Mouse (Mus musculus) T-helper 1 cell (primary cell): ENCODE measurements around the gene Aldh18a1.
"Not testable (repeated sequence)": the region's sequence is repeated elsewhere in the genome, so short reads cannot be mapped to it uniquely, and the experiment has no call there.

Experiments
- in situ Hi-C: fragments of 300-600 bp; cut with MboI, MseI; formaldehyde crosslinking; loops from one replicate; pipeline ENCODE4 v1.15.1; 2025; ENCODE audit warnings: high pct_unique_total_duplicates

Gene Aldh18a1

GRCm38 (mm10) chr19:40587491-40588292 lies 571 bp downstream of the Aldh18a1 start:
- in situ Hi-C loops, result no loop called here

GRCm38 (mm10) chr19:40586908-40587307 lies 1.4 kb downstream of the Aldh18a1 start:
- in situ Hi-C loops, result no loop called here

DNA sequence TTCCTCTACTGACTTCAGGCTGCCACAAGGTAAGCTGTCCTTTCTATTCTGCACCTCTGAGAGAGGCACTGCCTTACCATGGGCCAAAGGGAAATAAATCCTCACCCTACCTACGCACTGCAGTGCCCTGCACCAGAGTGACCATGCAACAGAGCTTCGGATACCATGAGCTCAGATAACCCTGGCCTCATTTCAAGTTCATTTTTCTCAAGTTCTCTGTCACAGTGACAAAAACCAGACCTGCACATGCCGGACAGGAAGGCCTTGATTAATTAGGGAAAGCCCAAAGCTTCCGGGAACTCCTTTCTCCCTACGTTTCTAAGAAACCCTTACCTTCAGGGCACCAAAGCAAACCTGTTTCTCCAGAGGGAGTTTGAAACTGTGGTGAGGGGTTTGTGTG lies 6.6 kb downstream of the Aldh18a1 start:
- in situ Hi-C loops, result loop anchor here (5.0 kb wide), 1 partner anchor 1629 kb away; no protein-coding TSS in a partner anchor

GRCm38 (mm10) chr19:40580902-40581301 lies 7.4 kb downstream of the Aldh18a1 start:
- in situ Hi-C loops, result loop anchor here (5.0 kb wide), 1 partner anchor 1629 kb away; no protein-coding TSS in a partner anchor

- in situ Hi-C loops, result loop anchor here (5.0 kb wide), 1 partner anchor 1758 kb away; the partner anchor contains the start of gene Noc3l
Observed at GRCm38 (mm10) chr19:40575438-40575837, 12.8 kb downstream of the Aldh18a1 start.

DNA sequence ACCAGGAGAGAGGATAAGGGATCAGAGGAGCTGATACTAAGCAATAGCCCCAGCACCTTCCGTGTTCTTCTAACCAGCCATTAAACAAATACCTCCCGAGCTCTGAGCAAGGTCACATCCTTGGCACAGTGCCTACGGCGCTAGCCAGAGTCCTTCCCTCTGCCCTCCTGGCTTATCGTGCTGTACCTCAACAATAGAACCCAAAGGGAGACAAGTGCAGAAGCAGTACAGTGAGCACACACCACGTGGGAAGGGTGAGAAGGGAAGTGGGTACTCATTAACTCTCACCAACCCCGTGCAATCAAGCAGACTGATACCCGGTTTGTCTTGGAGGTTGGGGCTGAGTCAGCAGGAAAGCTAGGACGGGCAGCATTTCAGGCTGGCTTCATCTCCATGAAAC lies 17.5 kb downstream of the Aldh18a1 start:
- in situ Hi-C loops, result no loop called here

DNA sequence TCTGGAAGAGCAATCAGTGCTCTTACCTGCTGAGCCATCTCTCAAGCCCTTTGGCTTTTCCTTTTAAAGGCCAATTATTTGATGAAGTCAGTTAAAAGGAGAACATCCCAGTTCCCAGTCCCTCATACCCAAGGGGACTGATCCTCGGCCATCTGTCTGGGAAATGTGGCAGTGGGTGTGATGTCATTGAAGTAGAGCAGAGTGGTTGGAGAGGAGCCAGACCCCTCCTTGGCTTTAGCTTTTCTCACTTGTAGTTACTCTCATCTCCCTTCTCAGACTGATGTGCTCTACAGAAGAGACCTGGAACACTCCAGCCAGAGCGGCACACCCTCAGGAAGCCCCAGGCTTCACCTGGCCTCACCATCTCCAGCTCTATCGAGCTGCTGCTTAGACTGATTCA lies 20.6 kb downstream of the Aldh18a1 start:
- in situ Hi-C loops, result no loop called here

DNA sequence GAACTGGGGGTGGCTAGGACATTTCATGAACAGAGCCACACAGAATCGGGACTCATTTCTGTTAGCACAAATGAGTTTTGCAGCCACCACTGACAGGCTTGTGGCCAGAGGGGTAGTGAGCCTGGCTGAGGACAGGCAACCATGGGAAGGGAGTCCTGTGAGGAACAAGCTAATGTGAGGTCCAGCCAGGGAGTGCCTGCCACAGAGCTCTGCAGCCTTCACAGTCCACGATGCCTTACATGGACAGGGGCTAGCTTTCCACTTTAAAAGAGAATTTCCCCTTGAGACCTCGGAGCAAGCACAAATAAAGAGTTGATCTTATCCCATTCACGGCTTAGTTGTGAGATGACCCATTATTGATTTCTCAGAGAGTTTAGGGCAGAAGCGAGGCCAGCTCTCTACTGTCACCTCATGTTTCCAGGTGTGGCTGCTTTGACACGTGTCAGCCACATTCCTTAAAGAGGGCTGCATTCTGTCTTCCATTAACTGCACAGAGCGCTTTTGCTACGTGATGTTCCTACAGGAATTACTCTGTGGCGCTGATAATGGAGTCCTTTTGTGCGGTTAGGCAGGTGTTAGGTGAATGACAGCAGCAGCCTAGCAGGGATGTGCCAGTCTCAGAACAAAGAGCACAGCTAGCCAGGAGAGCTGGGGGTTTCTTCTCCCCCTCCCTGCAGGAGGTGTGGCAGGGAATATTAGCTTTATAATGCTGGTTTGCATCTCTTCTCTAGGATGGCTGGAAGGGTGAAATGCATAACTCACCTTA lies 24.2 kb downstream of the Aldh18a1 start:
- in situ Hi-C loops, result no loop called here

GRCm38 (mm10) chr19:40561521-40561920 lies 26.7 kb downstream of the Aldh18a1 start:
- in situ Hi-C loops, result not testable (repeated sequence)

GRCm38 (mm10) chr19:40556029-40556428 lies 32.2 kb downstream of the Aldh18a1 start:
- in situ Hi-C loops, result no loop called here

GRCm38 (mm10) chr19:40555136-40555535 lies 33.1 kb downstream of the Aldh18a1 start:
- in situ Hi-C loops, result no loop called here

DNA sequence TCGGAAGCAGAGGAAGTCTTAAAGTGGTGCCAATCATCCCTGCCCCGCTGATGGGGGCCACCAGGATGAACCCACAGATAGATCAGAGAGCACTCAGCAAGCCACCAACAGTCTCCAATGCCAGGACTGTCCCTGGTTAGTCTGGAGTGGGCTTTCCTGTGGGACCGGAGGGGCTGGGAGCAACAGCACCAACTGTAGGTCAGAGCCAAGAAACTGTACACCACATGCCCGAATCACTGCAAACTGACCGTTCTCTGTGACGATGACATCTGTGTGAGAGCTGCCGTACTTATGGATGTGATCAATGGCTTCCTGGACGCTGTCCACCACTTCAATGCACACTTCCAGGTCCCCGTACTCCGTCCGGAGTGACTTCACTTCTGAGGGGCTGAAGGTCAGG lies 33.9 kb downstream of the Aldh18a1 start:
- in situ Hi-C loops, result loop anchor here (5.0 kb wide), 1 partner anchor 167 kb away; no protein-coding TSS in a partner anchor

- in situ Hi-C loops, result loop anchor here (5.0 kb wide), 1 partner anchor 167 kb away; no protein-coding TSS in a partner anchor
Observed at GRCm38 (mm10) chr19:40553849-40554248, 34.4 kb downstream of the Aldh18a1 start.

DNA sequence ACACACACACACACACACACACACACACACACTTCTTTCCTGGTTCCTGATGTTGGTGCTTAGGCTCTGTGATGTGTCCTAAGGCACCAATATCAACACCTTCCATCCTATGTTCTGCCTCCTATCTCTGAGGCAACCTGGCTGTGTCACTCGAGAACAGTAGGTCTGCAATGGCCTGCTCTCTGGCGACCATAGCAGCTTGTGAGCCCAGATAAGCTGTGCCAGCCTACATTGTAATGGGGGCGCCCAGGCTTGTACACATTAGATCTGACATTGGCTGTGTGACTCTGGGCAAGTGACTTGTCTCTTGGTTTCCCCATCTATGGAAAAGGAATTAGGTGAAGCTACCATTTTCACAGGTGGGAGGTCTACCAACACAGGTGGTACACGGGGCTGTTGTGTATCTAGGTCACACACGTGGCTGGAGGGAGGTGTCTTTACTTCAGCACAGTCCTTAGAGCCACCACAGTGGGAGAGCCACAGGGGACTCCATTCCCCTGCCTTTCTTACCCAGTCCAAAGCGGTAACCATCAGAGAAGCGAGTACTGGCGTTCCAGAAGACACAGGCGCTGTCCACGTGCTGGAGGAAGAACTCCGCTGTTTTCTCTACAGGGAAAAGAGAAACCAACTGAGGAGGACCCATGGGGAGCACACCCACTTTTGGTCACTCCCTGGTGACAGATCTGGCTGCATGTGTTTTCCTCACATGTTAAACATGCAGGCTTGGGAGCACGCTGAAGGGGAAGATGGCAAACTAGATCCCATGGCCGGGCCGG lies 35.1 kb downstream of the Aldh18a1 start:
- in situ Hi-C loops, result loop anchor here (5.0 kb wide), 1 partner anchor 166 kb away; no protein-coding TSS in a partner anchor

GRCm38 (mm10) chr19:40549516-40550135 lies 38.6 kb downstream of the Aldh18a1 start:
- in situ Hi-C loops, result loop anchor here (5.0 kb wide), 1 partner anchor 162 kb away; no protein-coding TSS in a partner anchor

DNA sequence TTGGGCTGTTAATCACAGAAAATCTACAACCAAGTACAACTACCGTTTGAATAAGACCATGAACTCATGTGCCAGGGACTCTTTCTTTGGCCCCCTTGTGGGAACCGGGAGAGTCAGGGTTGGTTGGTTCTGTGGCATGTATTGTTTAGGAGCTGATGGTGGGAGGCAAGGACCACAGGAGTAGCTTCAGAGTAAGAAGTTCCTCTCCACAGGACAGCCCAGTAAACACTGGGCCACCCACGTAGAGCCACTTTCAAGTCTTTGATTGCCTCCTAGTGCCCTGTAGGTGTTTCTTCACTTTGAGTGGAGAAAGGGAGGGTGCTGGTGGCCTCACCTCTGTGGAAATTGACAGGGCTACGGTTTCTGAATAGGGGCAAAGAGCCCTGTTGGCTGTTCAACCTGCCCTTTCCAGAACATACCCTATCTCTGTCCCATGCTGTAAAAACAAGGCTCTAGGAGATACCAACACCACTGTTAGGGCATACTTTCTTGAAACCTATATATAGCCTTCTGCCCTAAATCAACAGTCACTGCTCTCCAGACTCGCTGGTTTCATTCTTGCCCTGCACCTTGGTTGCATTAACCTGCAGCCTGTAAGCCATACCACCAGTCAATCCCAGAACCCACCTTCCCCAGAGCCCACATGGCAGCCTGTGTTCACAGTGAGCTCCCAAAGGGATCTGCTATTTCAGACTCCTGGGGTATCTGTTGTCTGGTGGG lies 39.3 kb downstream of the Aldh18a1 start:
- in situ Hi-C loops, result no loop called here

- in situ Hi-C loops, result no loop called here
Observed at GRCm38 (mm10) chr19:40548386-40548785, 39.9 kb downstream of the Aldh18a1 start.

- in situ Hi-C loops, result no loop called here
Observed at GRCm38 (mm10) chr19:40544856-40545255, 43.4 kb downstream of the Aldh18a1 start.

- in situ Hi-C loops, result no loop called here
Observed at GRCm38 (mm10) chr19:40542776-40543175, 45.5 kb downstream of the Aldh18a1 start.

GRCm38 (mm10) chr19:40536526-40536925 lies 51.7 kb downstream of the Aldh18a1 start:
- in situ Hi-C loops, result no loop called here
